Mouse (Mus musculus) midbrain, embryonic 12.5 days (tissue): ENCODE results near the gene Wdr91. TPM values are rescaled to one million over a fixed set of nuclear protein-coding genes. Genes with fewer than 3 reads are reported as not detected.

Experiments used
- ATAC-seq: fragments of 200-750 bp; cut with Nextera tagmentation; 2 replicates; pipeline ENCODE4 v1.8.0; 2017; ENCODE audit warnings: low read depth, moderate TSS enrichment, moderate library complexity; ENCODE audit not compliant: low FRiP score
- H3K27ac ChIP-seq: fragments of 300-500 bp; sonication (generic); replicated peaks from 2 replicates; pipeline ENCODE4 v1.5.1; 2016; ENCODE audit warnings: mild to moderate bottlenecking
- H3K27me3 ChIP-seq: fragments of 300-500 bp; sonication (generic); 2 replicates; pipeline ENCODE4 v1.6.1; 2016; ENCODE audit warnings: mild to moderate bottlenecking
- H3K36me3 ChIP-seq: fragments of 300-500 bp; sonication (generic); 2 replicates; pipeline ENCODE4 v1.6.1; 2016
- H3K4me1 ChIP-seq: fragments of 300-500 bp; sonication (generic); 2 replicates; pipeline ENCODE4 v1.6.1; 2016
- H3K4me2 ChIP-seq: fragments of 300-500 bp; sonication (generic); replicated peaks from 2 replicates; pipeline ENCODE4 v1.6.1; 2016; ENCODE audit warnings: mild to moderate bottlenecking, moderate library complexity
- H3K4me3 ChIP-seq: fragments of 300-500 bp; sonication (generic); 2 replicates; pipeline ENCODE4 v1.5.1; 2016; ENCODE audit warnings: mild to moderate bottlenecking
- H3K9ac ChIP-seq: fragments of 300-500 bp; sonication (generic); replicated peaks from 2 replicates; pipeline ENCODE4 v1.6.1; 2016; ENCODE audit warnings: mild to moderate bottlenecking, moderate library complexity
- H3K9me3 ChIP-seq: fragments of 300-500 bp; sonication (generic); 2 replicates; pipeline ENCODE4 v1.6.1; 2016; ENCODE audit warnings: mild to moderate bottlenecking
- WGBS: fragments of 180-500 bp; shearing (Covaris S2); methylation state at CpG from one replicate; pipeline ENCODE4 v1.1.7; 2016; 5-methylcytosine and 5-hydroxymethylcytosine counted together
- polyA plus RNA-seq: library from polyadenylated mRNA; unstranded; fragments of >200 nt; fragmentation: Nextera tagmentation; extraction: Ambion mirVana; gene quantifications from 2 replicates; pipeline ENCODE4 v1.2.1, GENCODE M21; 2016

Gene Wdr91
- polyA plus RNA-seq, 1 experiment from 2014 or later: 12.7 TPM

DNA sequence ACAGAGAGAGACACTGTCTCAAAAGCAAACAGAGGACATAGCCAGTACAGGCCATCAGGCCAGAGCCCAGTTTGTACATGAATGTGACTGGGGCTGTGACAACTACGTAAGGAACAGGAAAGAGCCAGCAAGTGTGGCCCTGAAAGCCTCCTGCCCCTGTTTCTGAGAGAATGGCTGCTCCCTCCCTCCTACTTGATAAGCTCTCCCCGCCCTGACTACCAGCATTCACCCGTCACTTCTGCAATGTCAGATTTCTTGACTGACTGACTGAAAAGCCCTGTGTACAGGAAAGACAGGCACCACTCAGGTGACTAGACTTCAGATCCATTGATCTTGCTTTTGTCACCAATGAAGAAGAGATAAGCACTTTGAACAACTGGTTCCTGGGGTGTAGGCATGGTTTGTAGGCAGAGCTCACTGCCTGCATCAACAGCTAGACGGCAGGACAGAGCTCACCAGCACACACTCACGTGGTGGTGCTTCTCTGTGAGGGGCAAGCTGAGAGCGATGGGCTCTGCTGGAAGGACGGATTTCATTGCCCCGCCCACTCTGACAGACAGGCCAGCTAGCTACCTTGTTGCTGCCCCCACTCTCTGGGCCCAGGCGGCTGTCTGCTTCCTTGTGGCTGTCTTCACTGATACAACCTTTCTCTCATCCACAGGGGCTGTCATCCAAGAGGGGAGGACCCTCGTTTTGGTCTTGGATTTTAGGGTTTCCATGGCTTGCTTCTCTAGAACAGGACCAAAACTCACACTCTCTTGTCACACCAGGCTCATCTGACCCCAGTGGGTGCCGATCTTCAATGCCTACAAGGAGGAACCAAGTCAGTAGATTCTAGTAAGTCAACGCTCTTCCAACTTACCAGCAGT is 34.5 kb downstream of the Wdr91 start:
- H3K36me3 ChIP-seq: peaks cover 17% of the 10 kb centered on the region
- WGBS: 55% methylated on average over 12 of the region's 12 CpGs
- no peak overlapping the region for H3K9ac ChIP-seq
- ATAC-seq: no peak
- peaks cover 20% of the 10 kb centered on the region for H3K4me1 ChIP-seq
- no peak overlapping the region for H3K4me3 ChIP-seq
- no peaks in the 10 kb centered on the region for H3K9me3 ChIP-seq
- H3K27me3 ChIP-seq: no peaks in the 10 kb centered on the region
- H3K4me2 ChIP-seq: peak overlapping the region; percentile 75
- 0 out of 2 replicates have a peak overlapping the region, but pooled peaks have one; percentile 15 for H3K27ac ChIP-seq

- no peaks in the 10 kb centered on the region for H3K9me3 ChIP-seq
- 0 out of 2 replicates have a peak overlapping the region, but pooled peaks have one; percentile 15 for H3K27ac ChIP-seq
- peaks cover 9% of the 10 kb centered on the region; the same call in 1 of the 2 replicates for H3K36me3 ChIP-seq
- no peak overlapping the region for H3K4me2 ChIP-seq
- H3K27me3 ChIP-seq: no peaks in the 10 kb centered on the region
- no peak overlapping the region for H3K9ac ChIP-seq
- ATAC-seq: no peak
- peaks cover 20% of the 10 kb centered on the region for H3K4me1 ChIP-seq
- WGBS: 92% methylated on average over 15 of the region's 15 CpGs
- H3K4me3 ChIP-seq: no peak overlapping the region
Observed at GRCm38 (mm10) chr6:34875268-34875761, 35.4 kb downstream of the Wdr91 start.

GRCm38 (mm10) chr6:34874101-34874921 is 36.4 kb downstream of the Wdr91 start:
- H3K4me1 ChIP-seq: peaks cover 20% of the 10 kb centered on the region
- no peak overlapping the region for H3K4me3 ChIP-seq
- 79% methylated on average over 21 of the region's 21 CpGs for WGBS
- H3K27me3 ChIP-seq: no peaks in the 10 kb centered on the region
- H3K36me3 ChIP-seq: 0 out of 2 replicates have a peak, but pooled peaks cover 4% of the 10 kb centered on the region
- H3K27ac ChIP-seq: no peak overlapping the region
- no peak overlapping the region; the same call in 1 of the 2 replicates for H3K9ac ChIP-seq
- H3K9me3 ChIP-seq: no peaks in the 10 kb centered on the region
- no peak for ATAC-seq
- no peak overlapping the region for H3K4me2 ChIP-seq

DNA sequence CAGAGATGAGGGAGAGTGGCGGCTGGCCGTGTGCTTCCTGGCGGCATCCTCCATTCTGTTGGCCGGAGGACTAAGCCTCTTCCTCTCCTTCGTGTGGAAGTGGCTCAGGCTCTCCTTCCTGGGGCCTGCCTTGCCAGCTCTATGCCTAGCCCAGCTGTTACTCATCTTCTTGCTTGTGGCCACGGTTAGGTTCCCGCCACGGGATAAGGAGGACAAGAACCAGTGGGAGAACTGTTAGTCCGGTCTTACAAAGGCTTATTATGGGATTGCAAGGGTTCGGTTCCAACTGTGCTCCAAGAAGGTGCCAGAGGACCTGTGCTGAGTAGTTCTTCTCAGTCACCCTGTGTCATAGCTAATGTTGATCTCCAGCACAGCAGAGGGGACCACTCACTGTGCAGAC is 37.8 kb downstream of the Wdr91 start:
- H3K9ac ChIP-seq: no peak overlapping the region
- ATAC-seq: no peak
- H3K9me3 ChIP-seq: no peaks in the 10 kb centered on the region
- H3K4me3 ChIP-seq: no peak overlapping the region
- 88% methylated on average over 10 of the region's 10 CpGs for WGBS
- H3K36me3 ChIP-seq: 0 out of 2 replicates have a peak, but pooled peaks cover 4% of the 10 kb centered on the region
- no peak overlapping the region for H3K27ac ChIP-seq
- no peaks in the 10 kb centered on the region for H3K27me3 ChIP-seq
- peaks cover 13% of the 10 kb centered on the region for H3K4me1 ChIP-seq
- no peak overlapping the region for H3K4me2 ChIP-seq

DNA sequence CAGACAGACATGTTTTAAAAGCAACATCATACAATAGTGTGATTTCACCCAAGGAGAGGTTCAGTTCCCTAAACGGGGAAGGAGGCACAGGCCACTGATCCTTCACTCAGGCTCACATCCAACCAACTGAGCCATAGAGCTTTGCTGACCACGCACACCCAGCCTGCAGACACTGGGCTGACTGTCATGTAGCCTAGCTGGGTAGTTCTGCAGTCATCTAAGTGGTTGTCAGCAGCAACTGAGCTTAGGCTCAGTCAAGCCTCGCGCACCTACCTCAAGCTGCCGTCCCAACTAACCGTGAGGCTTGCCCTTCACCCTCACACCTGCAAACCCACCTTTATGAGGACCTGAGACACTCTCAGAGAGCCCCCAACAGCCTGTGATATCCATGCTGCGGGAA is 38.7 kb downstream of the Wdr91 start:
- Histone ChIP-seq H3K9ac (no peak overlapping the region), H3K9me3 (no peaks in the 10 kb centered on the region), H3K4me2 (no peak overlapping the region), H3K36me3 (0 out of 2 replicates have a peak, but pooled peaks cover 4% of the 10 kb centered on the region), H3K4me1 (peaks cover 9% of the 10 kb centered on the region), H3K4me3 (no peak overlapping the region), H3K27ac (no peak overlapping the region), H3K27me3 (no peaks in the 10 kb centered on the region)
- WGBS: 93% methylated on average over 7 of the region's 7 CpGs
- ATAC-seq: no peak

GRCm38 (mm10) chr6:34870724-34871123 is 40.0 kb downstream of the Wdr91 start:
- no peak overlapping the region for H3K9ac ChIP-seq
- H3K4me1 ChIP-seq: peaks cover 3% of the 10 kb centered on the region; the same call in 1 of the 2 replicates
- H3K36me3 ChIP-seq: 0 out of 2 replicates have a peak, but pooled peaks cover 4% of the 10 kb centered on the region
- no peak overlapping the region for H3K4me3 ChIP-seq
- no peaks in the 10 kb centered on the region for H3K27me3 ChIP-seq
- ATAC-seq: no peak
- no peaks in the 10 kb centered on the region for H3K9me3 ChIP-seq
- WGBS: 83% methylated on average over 5 of the region's 5 CpGs
- no peak overlapping the region for H3K4me2 ChIP-seq
- H3K27ac ChIP-seq: no peak overlapping the region

- no peak overlapping the region for H3K27ac ChIP-seq
- no peak overlapping the region for H3K4me2 ChIP-seq
- 80% methylated on average over 5 of the region's 5 CpGs for WGBS
Observed at GRCm38 (mm10) chr6:34870136-34870535, 40.5 kb downstream of the Wdr91 start.

GRCm38 (mm10) chr6:34869225-34869915 is 41.3 kb downstream of the Wdr91 start:
- Histone ChIP-seq H3K4me1 (peaks cover 3% of the 10 kb centered on the region; the same call in 1 of the 2 replicates), H3K27ac (no peak overlapping the region), H3K4me2 (no peak overlapping the region), H3K9ac (no peak overlapping the region), H3K9me3 (no peaks in the 10 kb centered on the region), H3K36me3 (0 out of 2 replicates have a peak, but pooled peaks cover 4% of the 10 kb centered on the region), H3K27me3 (no peaks in the 10 kb centered on the region), H3K4me3 (no peak overlapping the region)
- no peak for ATAC-seq
- 85% methylated on average over 13 of the region's 13 CpGs for WGBS

More at GRCm38 (mm10) chr6:34870136-34870535, 40.5 kb downstream of the Wdr91 start:
- Histone ChIP-seq H3K9me3 (no peaks in the 10 kb centered on the region), H3K4me1 (peaks cover 3% of the 10 kb centered on the region; the same call in 1 of the 2 replicates), H3K4me3 (no peak overlapping the region), H3K27me3 (no peaks in the 10 kb centered on the region), H3K9ac (no peak overlapping the region), H3K36me3 (0 out of 2 replicates have a peak, but pooled peaks cover 4% of the 10 kb centered on the region)
- ATAC-seq: no peak

- Histone ChIP-seq H3K27me3 (no peaks in the 10 kb centered on the region), H3K9me3 (no peaks in the 10 kb centered on the region), H3K9ac (no peak overlapping the region), H3K4me2 (no peak overlapping the region), H3K4me3 (no peak overlapping the region), H3K27ac (no peak overlapping the region), H3K4me1 (peaks cover 3% of the 10 kb centered on the region; the same call in 1 of the 2 replicates), H3K36me3 (0 out of 2 replicates have a peak, but pooled peaks cover 4% of the 10 kb centered on the region)
- 83% methylated on average over 20 of the region's 20 CpGs for WGBS
- no peak for ATAC-seq
Observed at GRCm38 (mm10) chr6:34868507-34869217, 42.0 kb downstream of the Wdr91 start.

- no peak overlapping the region for H3K9ac ChIP-seq
- peaks cover 3% of the 10 kb centered on the region; the same call in 1 of the 2 replicates for H3K4me1 ChIP-seq
- no peak overlapping the region for H3K27ac ChIP-seq
- no peak overlapping the region for H3K4me3 ChIP-seq
- H3K27me3 ChIP-seq: no peaks in the 10 kb centered on the region
- WGBS: 85% methylated on average over 8 of the region's 10 CpGs
- ATAC-seq: no peak
- H3K4me2 ChIP-seq: no peak overlapping the region
- H3K9me3 ChIP-seq: no peaks in the 10 kb centered on the region
- 0 out of 2 replicates have a peak, but pooled peaks cover 3% of the 10 kb centered on the region for H3K36me3 ChIP-seq
Observed at GRCm38 (mm10) chr6:34867995-34868350, 42.7 kb downstream of the Wdr91 start.
